Mouse (Mus musculus): ENCODE data around the gene Pold4.

DNA sequence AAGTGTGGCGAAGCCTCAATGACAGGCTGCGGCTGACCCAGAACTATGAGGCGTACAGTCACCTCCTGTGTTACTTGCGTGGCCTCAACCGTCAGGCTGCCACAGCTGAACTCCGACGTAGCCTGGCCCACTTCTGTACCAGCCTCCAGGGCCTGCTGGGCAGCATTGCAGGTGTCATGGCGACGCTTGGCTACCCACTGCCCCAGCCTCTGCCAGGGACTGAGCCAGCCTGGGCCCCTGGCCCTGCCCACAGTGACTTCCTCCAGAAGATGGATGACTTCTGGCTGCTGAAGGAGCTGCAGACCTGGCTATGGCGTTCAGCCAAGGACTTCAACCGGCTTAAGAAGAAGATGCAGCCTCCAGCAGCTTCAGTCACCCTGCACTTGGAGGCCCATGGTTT lies 9.5 kb upstream of the Pold4 start:
- no peak for TF ChIP-seq CTCF (IDR thresholded peaks at IDR 0.05; ENCODE audit: low read depth, low read length)
- no peak for TF ChIP-seq POLR2A (IDR thresholded peaks at IDR 0.05; ENCODE audit: extremely low read depth, insufficient read depth, low read length)

All from liver, adult 2 months (tissue).